Mouse (Mus musculus) CH12.LX (cell line): ENCODE results near the gene Cnpy1.

ENCODE experiments used
- BHLHE40 ChIP-seq: IDR thresholded peaks from 2 replicates; pipeline ENCODE4 v1.6.1; 2011; ENCODE audit warnings: mild to moderate bottlenecking, low read depth, low read length, improper control_type of control experiment
- CHD1 ChIP-seq: IDR thresholded peaks from 2 replicates; pipeline ENCODE4 v1.6.1; 2012; ENCODE audit warnings: low read depth, low read length, improper control_type of control experiment, inconsistent platforms
- CTCF ChIP-seq, 2 experiments: IDR thresholded peaks in 1 of 2; conservative IDR thresholded peaks in 1 of 2; 2 replicates each; pipeline ENCODE4 v1.5.1; 2011 to 2012; ENCODE audit warnings: low read depth in 2 of 2, low read length in 2 of 2, improper control_type of control experiment in 1 of 2, inconsistent platforms in 1 of 2, mild to moderate bottlenecking in 1 of 2, moderate library complexity in 1 of 2
- MAX ChIP-seq: IDR thresholded peaks from 2 replicates; pipeline ENCODE4 v1.6.1; 2011; ENCODE audit warnings: low read length, improper control_type of control experiment
- MYC ChIP-seq: IDR thresholded peaks from 2 replicates; pipeline ENCODE4 v1.6.1; 2011; ENCODE audit warnings: low read depth, mild to moderate bottlenecking, improper control_type of control experiment, low read length
- POLR2A ChIP-seq: IDR thresholded peaks from 2 replicates; pipeline ENCODE4 v1.6.1; 2011; ENCODE audit warnings: low read depth, mild to moderate bottlenecking, improper control_type of control experiment, low read length
- POLR2AphosphoS2 ChIP-seq: IDR thresholded peaks from 2 replicates; pipeline ENCODE4 v1.6.1; 2011; ENCODE audit warnings: low read depth, low read length, improper control_type of control experiment
- ZMIZ1 ChIP-seq: IDR thresholded peaks from 2 replicates; pipeline ENCODE4 v1.6.1; 2012; ENCODE audit warnings: low read depth, mild to moderate bottlenecking, inconsistent platforms, low read length, improper control_type of control experiment

GRCm38 (mm10) chr5:28250479-28250878 lies 4.9 kb upstream of the Cnpy1 start:
- TF ChIP-seq MAX, result no peak
- TF ChIP-seq POLR2A, result no peak
- no peak for TF ChIP-seq ZMIZ1
- no peak for TF ChIP-seq CTCF (conservative IDR thresholded peaks at IDR 0.05 in 1 of 2, IDR thresholded peaks at IDR 0.05 in 1 of 2; ENCODE audit: low read depth in 2 of 2, low read length in 2 of 2)
- TF ChIP-seq CHD1, result no peak
- no peak for TF ChIP-seq POLR2AphosphoS2
- no peak for TF ChIP-seq BHLHE40
- TF ChIP-seq MYC, result no peak
